Mouse (Mus musculus) liver, adult 2 months (tissue): ENCODE results near the gene Dnajb6. TPM values are rescaled to one million over a fixed set of nuclear protein-coding genes. Genes with fewer than 3 reads are reported as not detected.
"Not testable (repeated sequence)": the region's sequence is repeated elsewhere in the genome, so short reads cannot be mapped to it uniquely, and the experiment has no call there.

Experiments used
- DNase-seq: peaks from one replicate; pipeline ENCODE4 v3.0.0-alpha.2; 2011; ENCODE audit warnings: low read depth, low spot score; ENCODE audit errors: extremely low read depth
- H3K27ac ChIP-seq: fragments of 200-500 bp; replicated peaks from 2 replicates; pipeline ENCODE4 v1.5.1; 2012; ENCODE audit warnings: low read depth, mild to moderate bottlenecking, control low read depth, inconsistent platforms, low read length; ENCODE audit not compliant: insufficient read depth
- H3K27me3 ChIP-seq: fragments of 200-500 bp; 2 replicates; pipeline ENCODE4 v1.6.1; 2012; ENCODE audit warnings: mild to moderate bottlenecking, moderate library complexity, low read length, inconsistent platforms; ENCODE audit not compliant: control insufficient read depth, insufficient read depth
- H3K36me3 ChIP-seq: fragments of 200-500 bp; 2 replicates; pipeline ENCODE4 v1.6.1; 2012; ENCODE audit warnings: low read length, inconsistent platforms; ENCODE audit not compliant: control insufficient read depth, insufficient read depth
- H3K4me1 ChIP-seq: fragments of 200-500 bp; 2 replicates; pipeline ENCODE4 v1.6.1; 2011; ENCODE audit warnings: low read length; ENCODE audit not compliant: control insufficient read depth, insufficient read depth
- H3K4me3 ChIP-seq: fragments of 200-500 bp; 2 replicates; pipeline ENCODE4 v1.5.1; 2011; ENCODE audit warnings: low read depth, mild to moderate bottlenecking, control low read depth, low read length, moderate library complexity; ENCODE audit not compliant: insufficient read depth
- H3K79me2 ChIP-seq: fragments of 200-500 bp; 2 replicates; pipeline ENCODE4 v1.6.1; 2012; ENCODE audit warnings: inconsistent platforms, mild to moderate bottlenecking, low read length, moderate library complexity; ENCODE audit not compliant: control insufficient read depth, insufficient read depth
- H3K9ac ChIP-seq: fragments of 200-500 bp; 2 replicates; pipeline ENCODE4 v1.6.1; 2012; ENCODE audit warnings: low read depth, mild to moderate bottlenecking, control low read depth, inconsistent platforms, low read length
- CTCF ChIP-seq: fragments of 200-500 bp; IDR thresholded peaks from 2 replicates; pipeline ENCODE4 v1.5.1; 2011; ENCODE audit warnings: low read depth, low read length, control low read depth
- POLR2A ChIP-seq: fragments of 200-500 bp; IDR thresholded peaks from 2 replicates; pipeline ENCODE4 v1.6.1; 2011; ENCODE audit warnings: low read length, control low read depth; ENCODE audit not compliant: insufficient read depth; ENCODE audit errors: extremely low read depth
- WGBS: fragments of 180-500 bp; shearing (Covaris S2); methylation state at CpG from one replicate; pipeline ENCODE4 v1.1.7; 2018; 5-methylcytosine and 5-hydroxymethylcytosine counted together
- polyA plus RNA-seq: library from polyadenylated mRNA; depleted of rRNA; stranded (reverse); fragments of >200 nt; gene quantifications from 2 replicates; pipeline ENCODE4 v1.2.3, GENCODE M21; 2012
- total RNA-seq: library from RNA; depleted of rRNA; stranded (reverse); fragments of >200 nt; gene quantifications from 2 replicates; pipeline ENCODE4 v1.2.3, GENCODE M21; 2014

The Dnajb6 gene
- total and polyA plus RNA-seq, 2 experiments: 19.7 to 163 TPM

DNA sequence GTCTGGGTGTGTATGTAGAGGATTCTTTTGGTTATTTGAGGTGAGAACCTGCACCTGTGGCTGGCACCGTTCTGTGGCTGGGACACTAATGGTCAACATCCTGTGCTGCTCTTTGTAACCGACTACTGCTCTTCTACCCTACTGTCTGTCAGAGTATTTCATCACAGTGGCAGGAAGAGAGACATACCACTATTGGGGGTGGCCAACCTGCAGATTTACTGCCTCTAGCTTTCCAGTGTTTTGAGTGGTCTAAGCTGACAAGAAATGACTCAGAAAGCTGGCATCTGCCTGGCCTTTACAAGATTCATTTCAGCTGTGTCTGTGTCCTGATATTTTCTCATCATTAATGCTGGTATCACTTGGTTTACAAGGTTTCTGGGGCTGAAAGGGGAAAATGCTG, 36.5 kb downstream of the Dnajb6 start:
- H3K27me3 ChIP-seq: no peaks in the 10 kb centered on the region
- H3K79me2 ChIP-seq: peaks cover 2% of the 10 kb centered on the region; the same call in 1 of the 2 replicates
- no peak overlapping the region for H3K4me3 ChIP-seq
- 43% methylated on average over 2 of the region's 2 CpGs for WGBS
- no peak for TF ChIP-seq POLR2A
- TF ChIP-seq CTCF: no peak
- DNase-seq: no peak
- H3K4me1 ChIP-seq: no peaks in the 10 kb centered on the region
- peaks cover 43% of the 10 kb centered on the region for H3K36me3 ChIP-seq
- H3K27ac ChIP-seq: no peak overlapping the region
- H3K9ac ChIP-seq: no peak overlapping the region

DNA sequence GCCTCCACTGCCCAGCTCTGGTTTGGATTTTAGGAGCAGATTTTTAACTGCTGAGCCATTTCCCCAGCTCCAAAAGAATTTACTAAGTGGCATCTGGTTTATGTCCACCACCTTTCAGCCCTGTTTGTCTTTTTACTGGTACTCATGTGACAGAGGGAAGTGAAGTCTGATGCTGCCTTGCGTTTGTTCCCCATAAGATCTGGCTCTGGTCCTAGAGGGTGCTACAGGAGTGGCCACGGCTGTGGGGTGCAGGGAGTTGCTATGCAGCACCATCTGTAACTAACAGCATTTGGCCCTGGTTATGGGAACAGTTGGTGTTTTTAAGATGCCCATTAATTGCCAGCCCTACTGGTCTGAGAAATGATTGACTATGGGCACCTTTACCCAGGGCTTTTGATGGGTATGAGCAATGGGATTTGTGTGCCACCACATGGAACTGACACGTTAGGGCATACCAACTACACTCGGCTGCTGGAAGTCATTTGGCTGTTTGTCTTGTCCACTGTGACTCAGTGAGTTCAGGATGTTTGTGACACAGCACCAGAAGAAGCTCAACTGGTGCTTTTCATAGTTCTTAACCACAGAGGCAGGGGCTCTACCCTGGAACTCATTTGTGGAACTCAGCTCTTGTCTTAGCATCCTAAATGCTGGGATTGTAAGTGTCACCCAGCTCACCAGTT, 37.3 kb downstream of the Dnajb6 start:
- no peaks in the 10 kb centered on the region for H3K27me3 ChIP-seq
- H3K27ac ChIP-seq: no peak overlapping the region
- no peak overlapping the region for H3K4me3 ChIP-seq
- peaks cover 2% of the 10 kb centered on the region; the same call in 1 of the 2 replicates for H3K79me2 ChIP-seq
- 75% methylated on average over 4 of the region's 4 CpGs for WGBS
- peaks cover 38% of the 10 kb centered on the region for H3K36me3 ChIP-seq
- DNase-seq: no peak
- no peak overlapping the region for H3K9ac ChIP-seq
- TF ChIP-seq POLR2A (no peak), CTCF (no peak)
- H3K4me1 ChIP-seq: no peaks in the 10 kb centered on the region

DNA sequence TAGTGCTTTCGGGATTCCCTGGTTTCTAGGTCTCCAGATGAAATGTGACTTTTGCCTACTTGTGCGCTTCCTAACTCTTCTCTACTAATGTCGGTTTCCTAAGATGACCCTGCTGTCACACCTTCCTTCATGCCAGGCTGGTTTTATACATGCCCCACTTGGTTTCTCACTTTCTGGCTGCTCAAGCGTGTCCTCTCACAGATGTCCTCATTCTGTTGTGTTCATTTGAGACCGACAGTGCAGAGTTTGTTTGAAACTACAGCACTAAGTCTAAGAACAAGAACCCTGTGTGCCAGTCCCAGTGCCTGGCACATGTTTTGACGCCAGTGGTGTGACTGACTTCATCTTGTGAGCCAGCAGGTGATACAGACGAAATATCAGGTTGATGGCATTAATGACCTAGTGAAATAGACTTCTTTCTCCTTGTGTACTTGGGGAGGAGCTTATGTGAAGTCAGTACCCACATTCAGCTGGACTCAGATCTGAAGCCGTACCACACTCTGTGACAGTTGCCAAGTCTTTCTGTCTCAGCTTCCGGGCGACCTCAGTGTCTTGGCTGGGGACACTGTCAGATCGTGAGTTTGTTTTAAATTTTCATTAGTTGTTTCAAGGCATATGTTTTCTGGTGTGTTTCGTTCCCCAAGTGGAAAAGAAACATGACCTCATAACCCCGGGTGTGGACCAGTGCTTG, 38.1 kb downstream of the Dnajb6 start:
- H3K79me2 ChIP-seq: peaks cover 1% of the 10 kb centered on the region; the same call in 1 of the 2 replicates
- 72% methylated on average over 13 of the region's 13 CpGs for WGBS
- no peak for TF ChIP-seq POLR2A
- TF ChIP-seq CTCF: no peak
- peaks cover 32% of the 10 kb centered on the region for H3K36me3 ChIP-seq
- no peak overlapping the region for H3K27ac ChIP-seq
- peak; percentile 57 for DNase-seq
- H3K27me3 ChIP-seq: no peaks in the 10 kb centered on the region
- no peaks in the 10 kb centered on the region for H3K4me1 ChIP-seq
- no peak overlapping the region for H3K4me3 ChIP-seq
- H3K9ac ChIP-seq: no peak overlapping the region

DNA sequence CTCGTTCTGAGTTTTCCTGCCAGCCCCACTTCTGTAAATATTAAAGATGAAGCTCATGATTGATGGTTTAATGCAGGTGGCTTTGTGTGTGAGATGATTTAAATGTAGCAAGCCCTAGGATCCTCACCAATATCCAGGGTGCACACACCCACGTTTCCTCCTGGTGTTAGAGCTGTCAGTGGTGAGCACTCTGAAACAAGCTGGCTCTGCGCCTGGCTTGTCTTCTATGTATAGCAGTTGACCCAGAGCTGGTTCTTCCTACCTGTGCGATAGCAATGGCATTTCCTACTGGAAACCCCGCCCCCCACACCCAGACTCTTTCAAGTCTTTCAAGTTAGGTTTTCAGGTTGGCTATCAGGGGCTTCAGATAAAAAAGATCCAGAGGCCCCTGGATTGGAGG, 39.9 kb downstream of the Dnajb6 start:
- no peak overlapping the region for H3K9ac ChIP-seq
- 69% methylated on average over 5 of the region's 5 CpGs for WGBS

DNA sequence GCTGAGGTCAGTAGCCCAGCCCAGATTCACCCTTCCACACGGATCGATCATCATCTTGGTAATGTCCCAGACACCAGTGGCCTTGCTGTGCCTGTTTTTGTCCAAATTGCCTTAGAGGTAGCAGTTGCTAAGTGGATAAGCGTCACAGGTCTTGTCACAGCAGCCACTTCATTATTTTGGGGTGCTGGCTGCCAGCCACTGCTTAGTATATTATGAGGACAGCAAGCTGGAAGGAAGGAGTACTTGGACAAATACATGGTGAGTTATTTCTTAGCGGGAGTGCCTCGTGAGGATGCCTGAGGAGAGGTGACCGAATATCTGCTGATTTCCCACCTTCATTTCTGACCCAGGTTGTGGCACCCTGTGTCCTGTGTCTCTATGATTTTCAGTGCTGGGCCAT, 42.5 kb downstream of the Dnajb6 start:
- H3K27ac ChIP-seq: no peak overlapping the region
- H3K9ac ChIP-seq: no peak overlapping the region
- H3K36me3 ChIP-seq: peaks cover 19% of the 10 kb centered on the region
- no peak for DNase-seq
- no peaks in the 10 kb centered on the region for H3K4me1 ChIP-seq
- WGBS: 92% methylated on average over 6 of the region's 6 CpGs
- H3K4me3 ChIP-seq: no peak overlapping the region
- no peak for TF ChIP-seq CTCF
- no peak for TF ChIP-seq POLR2A
- H3K79me2 ChIP-seq: no peaks in the 10 kb centered on the region; the same call in 1 of the 2 replicates
- no peaks in the 10 kb centered on the region for H3K27me3 ChIP-seq

More for the DNA sequence above, 39.9 kb downstream of the Dnajb6 start:
- Histone ChIP-seq H3K27me3 (no peaks in the 10 kb centered on the region), H3K4me1 (no peaks in the 10 kb centered on the region), H3K4me3 (no peak overlapping the region), H3K36me3 (peaks cover 21% of the 10 kb centered on the region), H3K27ac (no peak overlapping the region), H3K79me2 (no peaks in the 10 kb centered on the region; the same call in 1 of the 2 replicates)
- no peak for DNase-seq
- TF ChIP-seq CTCF (no peak), POLR2A (no peak)

DNA sequence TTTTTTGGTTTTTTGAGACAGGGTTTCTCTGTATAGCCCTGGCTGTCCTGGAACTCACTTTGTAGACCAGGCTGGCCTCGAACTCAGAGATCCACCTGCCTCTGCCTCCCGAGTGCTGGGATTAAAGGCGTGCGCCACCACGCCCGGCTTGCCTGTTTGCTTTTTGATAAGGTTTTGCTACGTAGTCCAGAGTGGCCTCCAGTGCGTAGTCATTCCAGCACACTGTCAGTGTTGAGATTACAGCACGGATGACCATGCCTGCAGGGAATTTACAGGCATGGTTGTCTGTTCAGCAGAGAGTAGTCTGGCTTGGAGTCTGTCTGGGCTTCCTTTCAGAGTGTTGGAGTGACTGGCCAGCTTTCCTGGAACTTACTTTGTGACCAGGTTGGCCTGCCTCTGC, 44.2 kb downstream of the Dnajb6 start:
- not testable (repeated sequence) for H3K27me3 ChIP-seq, DNase-seq, H3K4me1 ChIP-seq, H3K27ac ChIP-seq, H3K79me2 ChIP-seq, H3K4me3 ChIP-seq, H3K9ac ChIP-seq
- WGBS: 79% methylated on average over 9 of the region's 9 CpGs
- H3K36me3 ChIP-seq: peaks cover 12% of the 10 kb centered on the region; the same call in 1 of the 2 replicates
